Mouse (Mus musculus): Measurements from ENCODE around the gene Tepp.

The Tepp gene

DNA sequence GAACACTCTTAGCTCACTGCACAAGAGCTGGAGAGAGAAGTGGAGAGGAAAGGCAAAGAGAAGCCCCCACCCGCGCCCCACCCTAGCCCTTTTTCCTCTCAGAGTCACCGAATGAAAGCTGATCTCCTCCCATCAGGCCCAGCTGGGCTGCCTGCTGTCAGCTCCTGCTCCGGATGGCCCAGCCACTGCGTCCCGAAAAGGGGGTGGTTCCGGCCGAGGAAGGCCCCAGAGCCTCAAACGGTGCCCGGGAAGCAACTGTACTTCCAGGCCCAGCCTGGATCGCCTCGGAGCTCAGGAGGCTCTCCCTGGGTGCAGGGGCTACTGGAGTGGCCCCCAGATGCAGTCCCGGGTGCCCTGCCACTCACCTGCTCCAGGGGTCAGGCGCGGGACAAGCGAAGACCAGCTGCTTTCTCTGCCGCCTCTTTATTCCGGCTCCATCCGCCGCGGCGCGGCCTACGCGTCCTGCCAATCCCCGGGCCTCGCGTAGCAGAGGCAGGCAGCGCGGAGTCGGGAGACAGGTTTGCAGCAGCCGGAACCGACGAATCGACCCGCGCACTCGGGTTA is 20.9 kb downstream of the Tepp start:
- DNase-seq (ENCODE audit: extremely low read depth, low read depth), result peak; percentile 39

- peak; percentile 77 for DNase-seq (ENCODE audit: extremely low read depth, low read depth)
These were observed 21.5 kb downstream of the Tepp start, which contains the start of the genes Zfp319 and Usb1 for GRCm38 (mm10) chr8:95331720-95332436. Gene Zfp319 (minus strand): TSS chr8:95331950. Gene Usb1 (plus strand): TSS chr8:95332284.

GRCm38 (mm10) chr8:95332437-95333199 is 22.3 kb downstream of the Tepp start:
- DNase-seq (ENCODE audit: extremely low read depth, low read depth), result no peak

DNA sequence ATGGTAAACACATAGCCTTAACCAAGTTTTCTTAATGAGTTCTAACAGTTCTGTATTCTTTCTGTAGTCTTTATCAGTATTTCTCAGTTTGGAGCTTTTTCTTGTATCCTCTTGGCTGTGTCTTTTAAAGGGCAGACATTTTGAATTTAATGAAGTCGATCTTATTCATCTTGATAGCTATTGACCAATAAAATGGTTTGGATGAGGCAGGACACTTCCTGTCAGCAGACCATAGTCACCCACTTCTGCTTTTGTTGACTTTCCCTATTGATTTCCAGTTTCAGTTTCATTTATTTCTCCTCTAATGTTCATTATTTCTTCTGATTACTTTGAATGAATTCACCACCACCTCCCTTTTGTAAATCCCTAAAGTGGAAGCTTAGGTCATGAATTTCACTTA is 25.3 kb downstream of the Tepp start:
- no peak for DNase-seq (ENCODE audit: extremely low read depth, low read depth)

DNA sequence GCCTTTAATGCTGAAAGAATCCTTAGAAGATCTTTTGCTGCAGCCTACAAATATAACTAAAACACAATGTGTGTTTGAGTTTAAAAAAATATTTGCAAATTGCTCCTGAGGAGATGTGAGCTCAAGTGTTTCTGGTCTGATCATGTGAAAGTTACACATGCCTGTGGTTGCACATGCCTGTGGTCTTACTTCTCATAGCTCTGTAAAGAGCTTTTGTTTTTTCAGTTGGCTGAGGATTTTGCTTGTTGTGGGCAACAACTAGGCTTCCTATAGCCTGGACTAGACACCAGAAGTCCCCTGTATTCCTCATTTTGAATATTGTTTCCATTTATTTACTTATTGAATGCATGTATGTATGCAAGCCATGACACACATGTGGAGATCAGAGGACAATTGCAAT is 26.0 kb downstream of the Tepp start:
- DNase-seq (ENCODE audit: extremely low read depth, low read depth), result no peak

GRCm38 (mm10) chr8:95341721-95342120 is 31.4 kb downstream of the Tepp start:
- DNase-seq (ENCODE audit: extremely low read depth, low read depth), result no peak

DNA sequence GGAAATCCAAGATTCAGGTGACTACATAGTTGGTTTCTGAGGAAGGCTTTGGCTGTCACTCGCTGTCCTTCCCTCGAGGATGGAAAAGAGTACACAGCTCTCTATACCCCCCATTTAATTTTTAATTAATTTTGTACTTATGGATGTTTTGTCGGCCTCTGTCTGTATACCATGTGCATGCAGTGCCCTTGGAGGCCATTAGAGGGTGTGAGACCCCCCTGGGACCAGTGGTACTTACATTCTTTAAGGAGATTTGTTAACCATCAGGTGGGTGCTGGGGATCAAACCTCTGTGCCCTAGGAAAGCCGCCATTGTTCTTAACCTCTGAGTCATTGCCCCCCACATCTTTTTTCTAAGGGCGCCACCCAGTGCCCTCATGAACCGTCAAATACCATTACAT is 34.3 kb downstream of the Tepp start:
- no peak for DNase-seq (ENCODE audit: extremely low read depth, low read depth)

DNA sequence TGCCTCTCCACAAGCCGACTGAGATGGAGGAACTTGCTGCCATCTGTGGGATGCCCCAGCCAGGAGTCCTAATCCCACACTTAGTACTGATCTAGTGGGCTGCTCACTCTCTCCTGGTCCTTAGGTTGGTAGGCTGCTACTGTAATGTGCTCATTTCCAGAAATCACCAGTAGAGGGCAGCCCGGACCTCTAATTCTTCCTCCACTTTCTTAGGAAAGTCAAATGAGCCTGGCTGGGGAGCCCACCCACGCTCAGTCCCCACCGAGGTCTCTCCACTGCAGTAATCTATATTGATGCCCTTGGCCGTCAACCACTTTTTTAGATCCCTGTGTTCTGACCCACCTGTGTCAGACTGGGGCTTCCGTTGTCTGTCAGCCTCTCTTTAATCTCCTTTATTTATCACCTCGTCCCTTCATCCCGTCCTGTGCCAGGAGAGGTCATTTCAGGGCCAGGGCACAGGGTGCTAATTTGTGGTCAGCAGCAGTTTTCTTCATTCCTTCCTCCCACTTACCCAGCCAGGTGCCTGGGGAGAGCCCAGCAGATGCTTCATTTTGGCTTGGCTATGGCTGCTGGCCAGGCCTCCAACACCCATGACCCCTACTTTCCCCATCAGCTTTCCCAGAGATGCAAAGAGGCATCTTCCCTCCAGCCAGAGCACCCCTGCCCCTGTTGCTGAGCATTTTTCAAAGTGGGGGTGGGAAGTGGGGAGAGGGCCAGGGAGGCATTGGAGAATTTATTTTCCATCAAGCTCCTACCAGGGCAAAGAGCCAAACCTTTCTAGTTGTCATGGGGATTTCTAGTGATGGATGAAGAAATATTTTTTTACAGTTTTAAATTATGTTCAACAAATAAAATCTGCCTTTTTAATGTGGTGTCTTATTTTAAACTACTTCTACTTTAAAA is 36.5 kb downstream of the Tepp start:
- no peak for DNase-seq (ENCODE audit: extremely low read depth, low read depth)

GRCm38 (mm10) chr8:95348356-95348755 is 38.0 kb downstream of the Tepp start:
- DNase-seq (ENCODE audit: extremely low read depth, low read depth), result no peak

DNA sequence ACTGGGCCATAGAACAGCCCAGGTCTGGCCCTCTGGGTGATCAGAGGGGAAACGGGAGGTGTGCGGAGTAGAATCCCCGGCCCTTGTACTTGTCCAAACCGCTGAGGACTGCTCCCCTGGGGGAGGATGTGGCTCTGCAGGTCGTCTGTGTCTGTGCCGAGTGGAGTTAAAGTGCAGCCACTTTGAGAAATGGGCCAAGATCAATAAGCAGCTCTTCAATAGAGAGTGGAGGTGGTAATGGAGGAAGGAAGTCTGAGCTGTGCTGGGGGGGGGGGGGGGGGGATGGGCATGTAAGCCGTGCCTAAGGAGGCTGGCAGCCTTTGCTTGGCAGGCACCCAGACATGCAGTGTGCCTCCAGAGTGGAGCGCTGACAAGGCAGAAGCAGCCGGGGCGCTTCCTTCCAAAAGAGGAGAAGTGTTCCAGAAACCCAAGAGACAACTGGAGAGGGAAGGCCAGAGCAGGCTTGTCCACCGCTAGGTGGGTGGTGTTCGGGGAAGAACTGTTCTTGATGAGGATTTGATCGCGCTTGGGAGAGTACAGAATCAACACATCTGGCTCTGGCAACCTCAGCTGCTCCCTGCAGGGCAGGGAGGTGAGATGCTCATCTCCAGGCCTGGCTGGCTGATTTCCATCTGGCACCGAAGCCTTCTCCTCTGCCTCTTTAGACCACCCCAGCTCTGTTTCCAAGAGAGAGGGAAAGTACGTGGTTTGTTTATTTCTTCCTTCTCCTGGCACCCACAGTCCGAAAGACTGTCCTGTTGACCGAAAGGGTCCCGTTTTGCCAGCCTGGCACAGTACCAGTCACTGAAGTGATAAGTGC is 38.7 kb downstream of the Tepp start:
- no peak for DNase-seq (ENCODE audit: extremely low read depth, low read depth)

DNA sequence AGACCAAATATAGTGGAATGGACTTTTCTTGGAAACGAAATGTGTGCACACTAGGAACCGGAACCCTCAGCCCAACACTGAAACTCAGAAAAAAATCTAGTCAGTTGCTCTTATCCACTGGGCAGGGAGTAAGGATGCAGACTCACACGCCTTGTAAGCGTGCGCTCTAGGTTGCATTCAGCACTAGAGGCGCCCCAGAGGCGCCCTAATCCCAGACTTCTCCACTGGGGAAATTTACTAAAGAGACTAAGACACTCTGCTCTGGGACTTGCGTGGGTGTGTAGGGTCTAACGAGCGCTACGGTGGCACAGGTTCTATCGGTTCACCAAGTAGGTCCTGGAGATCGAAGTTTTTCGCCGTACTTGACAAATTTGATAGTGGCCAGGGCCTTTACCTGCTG is 41.1 kb downstream of the Tepp start:
- DNase-seq (ENCODE audit: extremely low read depth, low read depth), result no peak

GRCm38 (mm10) chr8:95352151-95352870 is 41.9 kb downstream of the Tepp start, which contains the start of gene Mmp15:
Gene Mmp15 (plus strand): TSS chr8:95352268.
- no peak for DNase-seq (ENCODE audit: extremely low read depth, low read depth)

- DNase-seq (ENCODE audit: extremely low read depth, low read depth), result no peak
These were observed 42.8 kb downstream of the Tepp start for GRCm38 (mm10) chr8:95352871-95353866.

- no peak for DNase-seq (ENCODE audit: extremely low read depth, low read depth)
These were observed 44.2 kb downstream of the Tepp start for GRCm38 (mm10) chr8:95354606-95355005.

DNA sequence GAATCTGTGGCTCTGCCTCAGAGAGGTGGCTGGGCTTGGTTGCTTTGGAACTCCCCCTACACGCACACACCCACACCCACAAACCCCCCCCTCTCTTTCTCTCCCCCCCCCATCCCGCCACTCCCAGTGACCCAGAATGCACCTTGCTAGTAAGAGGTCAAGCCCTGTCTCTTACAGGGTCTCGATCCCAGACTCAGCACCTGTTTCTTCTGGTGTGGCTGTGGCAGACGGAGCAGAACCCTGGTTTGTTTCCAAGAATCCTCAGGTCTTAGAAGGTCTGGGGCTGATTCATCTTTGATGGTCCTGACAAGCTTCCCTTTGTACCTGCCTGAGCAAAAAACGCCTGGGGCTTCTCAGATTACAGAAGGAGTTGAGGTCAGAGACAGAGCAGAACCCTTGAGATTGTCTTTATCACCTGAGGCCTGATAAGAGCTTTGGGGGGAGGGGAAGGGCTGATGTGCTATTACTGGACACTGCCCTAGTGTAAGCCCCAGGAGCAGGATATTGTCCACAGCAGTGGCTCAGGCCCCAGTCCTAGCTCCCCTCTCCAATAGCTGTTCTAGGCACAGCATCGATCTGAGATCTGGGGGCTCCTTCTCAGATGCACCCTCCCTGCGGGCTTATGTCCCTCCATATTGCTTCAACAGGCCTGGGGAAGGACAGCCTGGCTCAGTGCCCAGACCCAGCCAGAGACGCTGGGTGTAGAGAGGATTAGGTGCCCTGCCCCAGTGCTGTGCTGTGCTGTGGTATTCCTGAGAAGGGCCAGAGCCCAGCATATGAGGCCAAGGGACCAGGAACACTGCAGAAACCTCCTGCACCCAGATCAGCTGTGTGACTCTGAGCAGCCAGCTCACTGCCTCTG is 48.4 kb downstream of the Tepp start:
- DNase-seq (ENCODE audit: extremely low read depth, low read depth), result no peak

GRCm38 (mm10) chr8:95360181-95361015 is 50.0 kb downstream of the Tepp start:
- no peak for DNase-seq (ENCODE audit: extremely low read depth, low read depth)

GRCm38 (mm10) chr8:95361016-95361341 is 50.6 kb downstream of the Tepp start:
- DNase-seq (ENCODE audit: extremely low read depth, low read depth), result no peak

Measured in MEL-GATA-1-ER (cell line).